Mouse (Mus musculus): ENCODE measurements around the gene Myh1. TPM values are rescaled to one million over a fixed set of nuclear protein-coding genes. Genes with fewer than 3 reads are reported as not detected.

Gene Myh1
- polyA plus RNA-seq (2015; fragmentation: Nextera tagmentation; extraction: Ambion mirVana), result 1.7 TPM in 1 of 2 replicates, not detected in the other

DNA sequence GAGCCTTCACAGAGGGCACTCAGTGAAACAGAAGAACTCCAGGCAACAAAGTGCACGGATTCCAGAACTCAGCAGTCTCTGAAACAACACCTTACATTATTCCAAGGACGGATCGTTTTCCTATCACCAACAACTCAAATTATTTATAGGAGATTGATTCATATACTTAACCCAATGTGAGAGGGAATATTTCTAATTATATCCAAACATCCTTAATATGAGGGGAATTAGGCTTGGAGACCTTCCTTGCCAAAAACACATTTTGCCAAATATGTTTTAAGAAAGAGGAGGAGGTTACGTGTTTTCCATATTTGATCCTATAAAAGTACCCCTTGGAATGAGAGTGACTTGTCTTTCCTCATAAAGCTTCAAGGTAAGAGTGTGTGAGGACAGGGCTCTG, at the start of gene Myh1:
Gene Myh1 (plus strand): TSS at position 301 of the 400 bp plus-strand sequence.

DNA sequence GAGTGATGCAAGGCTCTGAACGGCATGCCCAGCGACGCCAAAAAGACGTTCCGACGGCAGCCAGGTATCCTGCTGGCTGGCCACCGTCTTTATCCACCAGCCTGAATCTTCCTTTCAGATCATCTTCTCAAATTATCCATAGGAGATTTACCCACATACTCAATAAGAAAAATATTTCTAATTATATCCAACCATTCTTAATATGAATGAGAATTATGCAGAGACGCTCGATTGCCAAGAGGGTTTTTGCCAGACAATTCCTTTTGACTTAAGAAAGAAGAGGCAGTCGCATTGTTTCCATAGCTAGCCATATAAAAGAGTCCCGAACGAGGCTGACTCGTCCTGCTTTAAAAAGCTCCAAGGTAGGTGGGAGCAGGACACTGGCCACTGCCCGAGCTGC, 29.1 kb upstream of the Myh1 start, which contains the start of gene Myh2:
Gene Myh2 (plus strand): TSS at position 301 of the 400 bp plus-strand sequence.

DNA sequence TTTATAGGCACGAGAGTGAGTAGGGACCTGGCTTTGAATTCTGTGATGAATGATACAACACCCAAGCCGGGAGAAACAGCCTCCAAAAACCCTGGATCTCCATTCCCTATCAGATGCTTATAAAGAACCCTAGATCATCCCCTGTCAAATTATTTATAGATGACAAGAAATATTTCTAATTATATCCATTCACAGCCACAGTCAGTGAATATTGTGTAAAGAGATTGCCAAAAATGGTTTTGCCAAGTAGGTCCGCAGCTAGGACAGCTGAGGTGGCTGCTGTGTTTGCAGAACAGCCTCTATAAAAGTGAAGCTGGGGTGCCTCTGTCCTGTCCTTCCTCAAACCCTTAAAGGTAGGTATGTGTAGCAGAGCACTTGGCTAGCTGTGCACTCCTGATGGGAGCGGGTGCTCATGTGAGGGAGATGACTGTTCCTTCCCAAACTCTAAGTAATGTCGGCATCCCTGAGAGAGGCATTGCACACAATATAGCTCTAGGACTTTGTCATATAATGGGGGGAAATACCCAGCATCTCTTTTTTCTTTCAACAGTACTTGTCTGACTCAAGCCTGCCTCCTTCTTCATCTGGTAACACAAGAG, 37.7 kb downstream of the Myh1 start, which contains the start of gene Myh4:
Gene Myh4 (plus strand): TSS at position 549 of the 599 bp plus-strand sequence.

Other genes starting within 250 kb of the Myh1 start
- not detected in 2 replicates for gene Tmem238l, start 243.4 kb upstream of the Myh1 start, polyA plus RNA-seq (2015; fragmentation: Nextera tagmentation; extraction: Ambion mirVana)
- 2.5 and 5.0 TPM in 2 replicates for gene Tmem220, start 174.9 kb upstream of the Myh1 start, polyA plus RNA-seq (2015; fragmentation: Nextera tagmentation; extraction: Ambion mirVana)
- 29.0 and 37.4 TPM in 2 replicates for gene Adprm, start 147.5 kb upstream of the Myh1 start, polyA plus RNA-seq (2015; fragmentation: Nextera tagmentation; extraction: Ambion mirVana)
- gene Sco1, start 147.4 kb upstream of the Myh1 start, polyA plus RNA-seq (2015; fragmentation: Nextera tagmentation; extraction: Ambion mirVana), result 9.6 and 15.8 TPM in 2 replicates
- 0.32 and 6.3 TPM in 2 replicates for gene Myh3, start 121.8 kb upstream of the Myh1 start, polyA plus RNA-seq (2015; fragmentation: Nextera tagmentation; extraction: Ambion mirVana)
- gene Myh2, start 29.0 kb upstream of the Myh1 start, polyA plus RNA-seq (2015; fragmentation: Nextera tagmentation; extraction: Ambion mirVana), result 0.09 and 0.94 TPM in 2 replicates
- gene Myh4, start 38.0 kb downstream of the Myh1 start, polyA plus RNA-seq (2015; fragmentation: Nextera tagmentation; extraction: Ambion mirVana), result 0.03 TPM in 1 of 2 replicates, not detected in the other
- gene Myh8, start 77.1 kb downstream of the Myh1 start, polyA plus RNA-seq (2015; fragmentation: Nextera tagmentation; extraction: Ambion mirVana), result 1.9 and 13.3 TPM in 2 replicates
- gene Myh13, start 121.6 kb downstream of the Myh1 start, polyA plus RNA-seq (2015; fragmentation: Nextera tagmentation; extraction: Ambion mirVana), result not detected in 2 replicates